Mouse (Mus musculus): ENCODE measurements at regions not wholly inside any gene's neighbourhood (a gene's known extent, or its start where the extent isn't known, plus 50 kb on each side); places are given as distances from the start of the nearest gene placed in this dataset.

GRCm38 (mm10) chrX:139392777-139393176, 59.3 kb downstream of the Trap1a start:
- H3K9me3 ChIP-seq: no peaks in the 10 kb centered on the region
- no peak overlapping the region for H3K4me3 ChIP-seq
- H3K36me3 ChIP-seq (replicated peaks): no peaks in the 10 kb centered on the region
- no peak for DNase-seq (ENCODE audit: low spot score)
- H3K4me1 ChIP-seq: no peaks in the 10 kb centered on the region
- 79% methylated on average over 3 of the region's 3 CpGs for WGBS
- H3K27me3 ChIP-seq (replicated peaks; ENCODE audit: low read depth, poor library complexity, severe bottlenecking): peaks cover 24% of the 10 kb centered on the region; the same call in 1 of the 2 replicates
- H3K27ac ChIP-seq (replicated peaks): no peak overlapping the region

GRCm38 (mm10) chrX:139416701-139417100, 63.5 kb upstream of the D330045A20Rik start:
- Histone ChIP-seq H3K4me1 (no peaks in the 10 kb centered on the region), H3K27ac (replicated peaks) (no peak overlapping the region), H3K36me3 (replicated peaks) (no peaks in the 10 kb centered on the region), H3K9me3 (no peaks in the 10 kb centered on the region), H3K27me3 (replicated peaks; ENCODE audit: low read depth, poor library complexity, severe bottlenecking) (peaks cover 26% of the 10 kb centered on the region; the same call in 1 of the 2 replicates), H3K4me3 (no peak overlapping the region)
- DNase-seq (ENCODE audit: low spot score): peak; percentile 48
- WGBS: 74% methylated on average over 6 of the region's 6 CpGs

GRCm38 (mm10) chrX:139419867-139420266, 60.3 kb upstream of the D330045A20Rik start:
- no peaks in the 10 kb centered on the region for H3K4me1 ChIP-seq
- H3K27ac ChIP-seq (replicated peaks): no peak overlapping the region
- WGBS: 90% methylated on average over 6 of the region's 6 CpGs
- H3K27me3 ChIP-seq (replicated peaks; ENCODE audit: low read depth, poor library complexity, severe bottlenecking): peaks cover 22% of the 10 kb centered on the region; the same call in 1 of the 2 replicates
- no peaks in the 10 kb centered on the region for H3K36me3 ChIP-seq (replicated peaks)
- no peaks in the 10 kb centered on the region for H3K9me3 ChIP-seq
- no peak overlapping the region for H3K4me3 ChIP-seq
- DNase-seq (ENCODE audit: low spot score): no peak

GRCm38 (mm10) chrX:139424307-139424706, 55.9 kb upstream of the D330045A20Rik start:
- H3K9me3 ChIP-seq: no peaks in the 10 kb centered on the region
- no peak overlapping the region for H3K27ac ChIP-seq (replicated peaks)
- H3K4me1 ChIP-seq: no peaks in the 10 kb centered on the region
- no peak overlapping the region for H3K4me3 ChIP-seq
- peaks cover 22% of the 10 kb centered on the region; the same call in 1 of the 2 replicates for H3K27me3 ChIP-seq (replicated peaks; ENCODE audit: low read depth, poor library complexity, severe bottlenecking)
- 90% methylated on average over 1 of the region's 1 CpGs for WGBS
- DNase-seq (ENCODE audit: low spot score): no peak
- H3K36me3 ChIP-seq (replicated peaks): no peaks in the 10 kb centered on the region
